Mouse (Mus musculus) liver, embryonic 14.5 days (tissue): ENCODE measurements around the gene Gm11146. TPM values are rescaled to one million over a fixed set of nuclear protein-coding genes. Genes with fewer than 3 reads are reported as not detected.
A peak's percentile ranks its signal among the peaks of the same experiment; 100 is the strongest.

Experiments
- ATAC-seq: fragments of 200-750 bp; cut with Nextera tagmentation; 2 replicates; pipeline ENCODE4 v1.8.0; 2017; ENCODE audit warnings: moderate number of reproducible peaks, mild to moderate bottlenecking, moderate library complexity; ENCODE audit not compliant: insufficient read depth
- DNase-seq, 3 experiments: peaks; one replicate each; pipeline ENCODE4 v3.0.0-alpha.2; 2012 to 2013; ENCODE audit warnings: low read depth in 3 of 3, low spot score in 3 of 3
- H3K27ac ChIP-seq: fragments of 300-500 bp; sonication (generic); 2 replicates; pipeline ENCODE4 v1.5.1; 2014; ENCODE audit warnings: moderate library complexity, mild to moderate bottlenecking, control low read depth, inconsistent platforms
- H3K27me3 ChIP-seq: fragments of 300-500 bp; sonication (generic); 2 replicates; pipeline ENCODE4 v1.6.1; 2014; ENCODE audit warnings: mild to moderate bottlenecking, low read length, moderate library complexity; ENCODE audit not compliant: control insufficient read depth, insufficient read depth
- H3K36me3 ChIP-seq: fragments of 300-500 bp; sonication (generic); replicated peaks from 2 replicates; pipeline ENCODE4 v1.6.1; 2014; ENCODE audit warnings: low read depth; ENCODE audit not compliant: control insufficient read depth, insufficient read depth
- H3K4me1 ChIP-seq, 2 experiments: fragments of 200-500 bp in 1 of 2; fragments of 300-500 bp in 1 of 2; sonication (generic) in 1 of 2; replicated peaks; 2 replicates each; pipeline ENCODE4 v1.6.1; 2012 to 2014; ENCODE audit warnings: antibody characterized with exemption in 1 of 2, inconsistent platforms in 1 of 2, low read length in 1 of 2; ENCODE audit not compliant: control insufficient read depth in 2 of 2, insufficient read depth in 2 of 2
- H3K4me2 ChIP-seq: fragments of 300-500 bp; sonication (generic); 2 replicates; pipeline ENCODE4 v1.6.1; 2014; ENCODE audit warnings: low read depth, mild to moderate bottlenecking, control low read depth, moderate library complexity
- H3K4me3 ChIP-seq, 2 experiments: fragments of 200-500 bp in 1 of 2; fragments of 300-500 bp in 1 of 2; sonication (generic) in 1 of 2; 2 replicates each; pipeline ENCODE4 v1.5.1; 2012 to 2014; ENCODE audit warnings: low read depth in 2 of 2, low read length in 2 of 2, mild to moderate bottlenecking in 2 of 2, control low read depth in 1 of 2, inconsistent platforms in 1 of 2, moderate library complexity in 1 of 2; ENCODE audit not compliant: insufficient read depth in 1 of 2
- H3K9ac ChIP-seq: fragments of 300-500 bp; sonication (generic); replicated peaks from 2 replicates; pipeline ENCODE4 v1.6.1; 2014; ENCODE audit warnings: mild to moderate bottlenecking, control low read depth, moderate library complexity
- H3K9me3 ChIP-seq: fragments of 300-500 bp; sonication (generic); 2 replicates; pipeline ENCODE4 v1.6.1; 2016; ENCODE audit warnings: low read length, mixed read lengths; ENCODE audit not compliant: control insufficient read depth
- CTCF ChIP-seq: IDR thresholded peaks from 2 replicates; pipeline ENCODE4 v1.5.1; 2016; ENCODE audit warnings: antibody characterized with exemption, low read depth, control low read depth
- EP300 ChIP-seq: IDR thresholded peaks from 2 replicates; pipeline ENCODE4 v1.6.1; 2016; ENCODE audit warnings: antibody characterized with exemption, low read depth
- WGBS: fragments of 180-500 bp; shearing (Covaris S2); extraction: QIAGEN DNeasy Blood & Tissue Kit; methylation state at CpG from one replicate; pipeline ENCODE4 v1.1.7; 2014; ENCODE audit not compliant: insufficient replicate concordance; 5-methylcytosine and 5-hydroxymethylcytosine counted together
- polyA plus RNA-seq, 2 experiments: library from polyadenylated mRNA; depleted of rRNA in 1 of 2; stranded (reverse) in 1 of 2; unstranded in 1 of 2; fragments of >200 nt; fragmentation: Nextera tagmentation in 1 of 2; extraction: Ambion mirVana in 1 of 2; gene quantifications; 2 replicates each; pipeline versions ENCODE4 v1.2.1 to v1.2.3; 2012 to 2014

The Gm11146 gene
- polyA plus RNA-seq, 2 experiments = not detected

DNA sequence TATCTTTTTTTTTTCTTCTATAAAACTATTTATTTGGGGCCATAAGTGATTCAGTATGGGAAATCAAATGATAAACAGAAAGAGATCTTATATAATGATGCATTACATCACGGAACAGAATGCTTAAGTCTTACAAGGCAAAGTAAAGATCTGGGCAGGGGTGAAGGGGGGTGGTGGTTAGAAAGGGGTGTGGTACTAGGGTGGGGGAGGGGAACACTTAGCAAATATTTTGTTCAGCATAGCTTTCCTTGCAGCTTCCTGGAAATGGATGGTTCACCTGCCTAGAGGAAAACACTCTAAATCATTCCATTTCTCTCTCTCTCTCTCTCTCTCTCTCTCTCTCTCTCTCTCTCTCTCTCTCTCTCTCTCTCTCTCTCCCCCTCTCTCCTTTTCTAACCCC lies 43.1 kb upstream of the Gm11146 start:
- ATAC-seq = no peak
- Histone ChIP-seq H3K4me2 (no peak overlapping the region), H3K27me3 (no peaks in the 10 kb centered on the region), H3K9ac (no peak overlapping the region), H3K36me3 (no peaks in the 10 kb centered on the region), H3K4me1 (no peaks in the 10 kb centered on the region), H3K9me3 (no peaks in the 10 kb centered on the region), H3K4me3 (no peak overlapping the region), H3K27ac (no peak overlapping the region)
- no peak for TF ChIP-seq EP300
- TF ChIP-seq CTCF = no peak
- no peak for DNase-seq
- 35% methylated on average over 1 of the region's 1 CpGs for WGBS

- TF ChIP-seq CTCF = no peak
- no peak for TF ChIP-seq EP300
- Histone ChIP-seq H3K9ac (no peak overlapping the region), H3K27me3 (no peaks in the 10 kb centered on the region), H3K4me1 (no peaks in the 10 kb centered on the region), H3K27ac (no peak overlapping the region), H3K4me3 (peak overlapping the region; percentile 14 to 35; a peak in 3 of 4 replicates), H3K4me2 (peak overlapping the region; percentile 58), H3K9me3 (no peaks in the 10 kb centered on the region), H3K36me3 (no peaks in the 10 kb centered on the region)
- whole genome bisulfite sequencing = 3% methylated on average over 31 of the region's 31 CpGs
- DNase-seq = no peak
- ATAC-seq = no peak
Measured at GRCm38 (mm10) chr16:77643871-77644720, 42.2 kb upstream of the Gm11146 start.

GRCm38 (mm10) chr16:77643036-77643870 lies 41.4 kb upstream of the Gm11146 start:
- 64% methylated on average over 14 of the region's 14 CpGs for WGBS
- no peak for ATAC-seq

DNA sequence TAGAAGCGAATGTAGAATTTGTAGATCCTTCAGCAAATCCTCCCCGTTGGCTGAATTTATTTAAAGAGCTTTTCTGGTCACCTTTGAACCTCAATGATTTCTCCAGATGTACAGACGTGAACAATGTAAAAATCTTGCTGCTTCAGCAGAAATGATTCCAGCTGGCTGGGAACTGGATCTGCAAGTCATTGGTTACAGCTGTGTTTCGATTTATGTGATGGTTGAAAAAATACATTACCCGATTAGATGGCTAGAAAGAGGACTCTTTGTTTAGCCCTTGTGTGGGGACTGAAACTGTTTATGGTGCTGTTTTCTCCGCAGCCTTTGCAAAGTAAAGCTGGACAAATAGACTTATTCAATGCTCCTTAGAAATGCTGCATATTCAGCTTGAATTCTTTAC lies 34.6 kb upstream of the Gm11146 start:
- Histone ChIP-seq H3K4me1 (no peaks in the 10 kb centered on the region), H3K27me3 (no peaks in the 10 kb centered on the region), H3K27ac (no peak overlapping the region), H3K9ac (no peak overlapping the region), H3K4me2 (no peak overlapping the region), H3K9me3 (no peaks in the 10 kb centered on the region), H3K36me3 (no peaks in the 10 kb centered on the region), H3K4me3 (no peak overlapping the region)
- no peak for ATAC-seq
- DNase-seq = no peak
- no peak for TF ChIP-seq EP300
- WGBS = 58% methylated on average over 6 of the region's 6 CpGs

More at GRCm38 (mm10) chr16:77643036-77643870, 41.4 kb upstream of the Gm11146 start:
- H3K9ac ChIP-seq = no peak overlapping the region
- peak overlapping the region; percentile 58 for H3K4me2 ChIP-seq
- no peaks in the 10 kb centered on the region for H3K9me3 ChIP-seq
- H3K36me3 ChIP-seq = no peaks in the 10 kb centered on the region
- no peaks in the 10 kb centered on the region for H3K27me3 ChIP-seq
- DNase-seq = no peak
- no peak overlapping the region for H3K4me3 ChIP-seq
- TF ChIP-seq CTCF (no peak), EP300 (no peak)
- H3K27ac ChIP-seq = no peak overlapping the region
- no peaks in the 10 kb centered on the region for H3K4me1 ChIP-seq

DNA sequence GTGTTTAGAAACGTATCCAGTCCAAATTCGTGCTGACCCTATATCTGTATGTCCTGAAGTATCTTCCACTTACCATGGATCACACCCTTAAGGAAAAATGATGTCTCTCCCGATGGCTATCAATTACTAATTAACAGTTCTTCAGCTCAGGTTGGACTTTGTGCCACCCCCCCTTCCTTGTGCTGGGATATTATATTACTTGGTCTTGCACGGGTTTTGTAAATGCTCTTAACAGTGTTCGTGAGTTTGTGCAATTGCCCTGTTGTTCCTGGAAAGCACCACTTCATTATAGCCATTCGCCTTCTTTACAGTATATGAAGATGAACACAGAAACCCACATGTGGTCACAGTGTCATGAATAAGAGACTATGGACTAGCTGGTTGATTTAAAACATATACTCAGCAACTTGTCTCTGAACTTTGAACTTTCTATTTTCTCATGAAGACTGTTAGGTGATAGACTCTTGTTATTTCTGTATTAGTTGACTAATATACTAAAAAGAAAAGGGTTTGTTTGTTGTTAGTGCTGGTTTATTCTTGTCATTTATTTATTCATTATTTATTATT lies 30.5 kb upstream of the Gm11146 start:
- no peak for ATAC-seq
- H3K9ac ChIP-seq = no peak overlapping the region
- H3K4me3 ChIP-seq = no peak overlapping the region
- no peaks in the 10 kb centered on the region for H3K27me3 ChIP-seq
- H3K9me3 ChIP-seq = no peaks in the 10 kb centered on the region
- 62% methylated on average over 6 of the region's 6 CpGs for WGBS
- H3K36me3 ChIP-seq = no peaks in the 10 kb centered on the region
- H3K4me2 ChIP-seq = no peak overlapping the region
- no peak for TF ChIP-seq CTCF
- no peak for TF ChIP-seq EP300
- no peaks in the 10 kb centered on the region for H3K4me1 ChIP-seq
- DNase-seq = no peak
- H3K27ac ChIP-seq = no peak overlapping the region
